Mouse (Mus musculus): Measurements from ENCODE around the gene Jakmip3.

GRCm38 (mm10) chr7:138938991-138939390 lies 1.5 kb upstream of the Jakmip3 start:
- TF ChIP-seq TAL1 (IDR thresholded peaks at IDR 0.05; ENCODE audit: low read length) (no peak), GATA1 (IDR thresholded peaks at IDR 0.05; ENCODE audit: low read length) (no peak)
